Mouse (Mus musculus): Measurements from ENCODE around the gene Noct. TPM values are rescaled to one million over a fixed set of nuclear protein-coding genes. Genes with fewer than 3 reads are reported as not detected.
"Not testable (repeated sequence)": the region's sequence is repeated elsewhere in the genome, so short reads cannot be mapped to it uniquely, and the experiment has no call there.

Noct gene
- 10 to 100 TPM; 40.4 to 42.1 TPM for total RNA-seq (2021)

- intact Hi-C loops (cut with DNase I), result no loop called here
- DNase-seq, result peak; percentile 92
Measured at GRCm38 (mm10) chr3:51224363-51225225, at the start of gene Noct. Noct (plus strand) TSS chr3:51224447.

- intact Hi-C loops (cut with DNase I), result loop anchor here (10.0 kb wide), 1 partner anchor 273 kb away; no protein-coding TSS in a partner anchor
- no peak for DNase-seq
Measured at GRCm38 (mm10) chr3:51178158-51178557, 46.1 kb upstream of the Noct start.

GRCm38 (mm10) chr3:51179460-51180146, 44.6 kb upstream of the Noct start:
- intact Hi-C loops (cut with DNase I), result loop anchor here (10.0 kb wide), 1 partner anchor 275 kb away; no protein-coding TSS in a partner anchor
- peak; percentile 74 for DNase-seq

- no peak for DNase-seq
- intact Hi-C loops (cut with DNase I), result no loop called here
Measured at GRCm38 (mm10) chr3:51180341-51180940, 43.8 kb upstream of the Noct start.

GRCm38 (mm10) chr3:51182455-51182854, 41.8 kb upstream of the Noct start:
- no peak for DNase-seq
- intact Hi-C loops (cut with DNase I), result no loop called here

- DNase-seq; intact Hi-C loops (cut with DNase I): not testable (repeated sequence)
Measured at GRCm38 (mm10) chr3:51183508-51183907, 40.7 kb upstream of the Noct start.

- DNase-seq; intact Hi-C loops (cut with DNase I): not testable (repeated sequence)
Measured at GRCm38 (mm10) chr3:51183967-51184366, 40.3 kb upstream of the Noct start.

- no peak for DNase-seq
- intact Hi-C loops (cut with DNase I), result no loop called here
Measured at GRCm38 (mm10) chr3:51184715-51185114, 39.5 kb upstream of the Noct start.

- intact Hi-C loops (cut with DNase I), result no loop called here
- DNase-seq, result no peak
Measured at GRCm38 (mm10) chr3:51185406-51185805, 38.8 kb upstream of the Noct start.

GRCm38 (mm10) chr3:51194075-51194474, 30.2 kb upstream of the Noct start:
- no peak for DNase-seq
- intact Hi-C loops (cut with DNase I), result no loop called here

- intact Hi-C loops (cut with DNase I), result no loop called here
- DNase-seq, result no peak
Measured at GRCm38 (mm10) chr3:51195321-51195720, 28.9 kb upstream of the Noct start.

GRCm38 (mm10) chr3:51195736-51196135, 28.5 kb upstream of the Noct start:
- DNase-seq, result no peak
- intact Hi-C loops (cut with DNase I), result no loop called here

- no peak for DNase-seq
- intact Hi-C loops (cut with DNase I), result no loop called here
Measured at GRCm38 (mm10) chr3:51196724-51197111, 27.5 kb upstream of the Noct start.

GRCm38 (mm10) chr3:51197112-51197731, 27.0 kb upstream of the Noct start:
- intact Hi-C loops (cut with DNase I), result no loop called here
- DNase-seq, result no peak

- DNase-seq, result no peak
- intact Hi-C loops (cut with DNase I), result no loop called here
Measured at GRCm38 (mm10) chr3:51198291-51198690, 26.0 kb upstream of the Noct start.

GRCm38 (mm10) chr3:51199130-51199529, 25.1 kb upstream of the Noct start:
- DNase-seq, result no peak
- intact Hi-C loops (cut with DNase I), result no loop called here

GRCm38 (mm10) chr3:51200311-51200710, 23.9 kb upstream of the Noct start:
- no peak for DNase-seq
- intact Hi-C loops (cut with DNase I), result no loop called here

GRCm38 (mm10) chr3:51200894-51201293, 23.4 kb upstream of the Noct start:
- no peak for DNase-seq
- intact Hi-C loops (cut with DNase I), result no loop called here

- intact Hi-C loops (cut with DNase I), result no loop called here
- DNase-seq, result no peak
Measured at GRCm38 (mm10) chr3:51201986-51202385, 22.3 kb upstream of the Noct start.

- intact Hi-C loops (cut with DNase I), result no loop called here
- no peak for DNase-seq
Measured at GRCm38 (mm10) chr3:51202491-51202987, 21.7 kb upstream of the Noct start.

- intact Hi-C loops (cut with DNase I), result no loop called here
- DNase-seq, result no peak
Measured at GRCm38 (mm10) chr3:51203906-51204305, 20.3 kb upstream of the Noct start.

Data from left cerebral cortex, postnatal 4 days (tissue).